Mouse (Mus musculus) testis, adult 2 months (tissue): ENCODE measurements around the gene Ints1.

ENCODE experiments used
- CTCF ChIP-seq: fragments of 200-500 bp; IDR thresholded peaks from 2 replicates; pipeline ENCODE4 v1.5.1; 2012; ENCODE audit warnings: low read depth, mild to moderate bottlenecking, inconsistent platforms, low read length, moderate library complexity; ENCODE audit not compliant: control insufficient read depth, insufficient read depth, insufficient replicate concordance
- POLR2A ChIP-seq: fragments of 200-500 bp; IDR thresholded peaks from 2 replicates; pipeline ENCODE4 v1.6.1; 2012; ENCODE audit warnings: low read depth, mild to moderate bottlenecking, inconsistent platforms, low read length, moderate library complexity; ENCODE audit not compliant: control insufficient read depth

DNA sequence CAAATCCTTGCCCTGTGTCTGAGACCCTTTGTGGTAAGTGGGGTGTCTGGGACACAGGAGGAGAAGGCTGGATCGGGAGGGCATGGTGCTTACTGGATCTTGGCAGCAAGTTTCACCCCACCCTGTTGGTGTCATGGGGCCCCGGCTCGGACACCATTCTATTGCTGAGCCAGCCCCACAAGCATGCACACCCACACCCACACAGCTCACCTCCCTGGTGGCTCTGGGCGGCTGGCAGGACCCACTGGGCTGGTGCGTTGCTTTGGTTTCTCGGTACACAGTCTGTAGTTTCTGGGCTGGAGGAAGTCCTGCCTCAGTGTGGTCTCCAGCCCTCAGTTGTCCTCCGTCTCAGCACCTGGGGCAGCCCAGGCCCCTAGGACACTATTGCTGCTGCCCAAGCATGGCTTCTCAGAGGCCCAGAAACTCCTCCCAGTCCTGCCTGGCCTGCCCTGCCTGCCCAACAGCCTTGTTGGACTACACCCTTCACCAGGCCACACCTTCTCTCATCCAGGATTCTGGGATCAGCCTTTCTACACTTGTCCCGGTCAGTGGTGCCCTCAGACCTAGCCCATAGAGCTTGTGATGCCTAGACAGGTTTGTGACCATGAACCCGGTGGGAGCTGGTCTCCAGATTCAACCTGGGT, 44.2 kb upstream of the Ints1 start, which contains the start of gene Tmem184a:
- no peak for TF ChIP-seq CTCF
- TF ChIP-seq POLR2A: no peak
